In genomic region chr3:114380044-114380443, GRCm38 (mm10) we compare ENCODE assay signal across 22 mouse cellular contexts.
DNase-seq lines count a peak whose midpoint lies in the region; ATAC-seq and TF ChIP-seq lines count a peak whose summit lies in the region.
"Had no signal": no experiment of that assay in that cellular context is flagged by ENCODE, and none has a peak within 500 bp of the region (broad histone marks: within the 10 kb centered on the region; RNA-seq: fewer than 3 reads in every experiment).

No protein-coding gene starts in this region.

- H3K9ac ChIP-seq in forebrain, embryonic 11.5 days (ENCODE audit: low read length): no peak overlapping the region
- no peak overlapping the region for H3K9ac ChIP-seq in forebrain, embryonic 15.5 days (replicated peaks)
- H3K9ac ChIP-seq in midbrain, postnatal 0 days (replicated peaks; ENCODE audit: low read length, poor library complexity, severe bottlenecking): no peak overlapping the region
- H3K9ac ChIP-seq in midbrain, embryonic 15.5 days: no peak overlapping the region
- no peak overlapping the region for H3K9ac ChIP-seq in hindbrain, embryonic 15.5 days
- H3K9ac ChIP-seq: limb, embryonic 15.5 days; liver, embryonic 14.5 days; lung, embryonic 15.5 days had no signal

- H3K27me3 ChIP-seq in forebrain, embryonic 11.5 days (ENCODE audit: control insufficient read depth, insufficient read depth, low read length): no peaks in the 10 kb centered on the region
- H3K27me3 ChIP-seq in forebrain, embryonic 15.5 days: no peaks in the 10 kb centered on the region; the same call in 1 of the 2 replicates
- no peaks in the 10 kb centered on the region for H3K27me3 ChIP-seq in midbrain, postnatal 0 days (ENCODE audit: insufficient read depth, low read length)
- H3K27me3 ChIP-seq in midbrain, embryonic 15.5 days (replicated peaks): no peaks in the 10 kb centered on the region
- H3K27me3 ChIP-seq in hindbrain, embryonic 15.5 days: no peaks in the 10 kb centered on the region
- H3K27me3 ChIP-seq: limb, embryonic 15.5 days; lung, embryonic 15.5 days had no signal

- H3K36me3 ChIP-seq in forebrain, embryonic 11.5 days (ENCODE audit: control insufficient read depth, insufficient read depth, low read length): no peaks in the 10 kb centered on the region
- H3K36me3 ChIP-seq in forebrain, embryonic 15.5 days: no peaks in the 10 kb centered on the region
- no peaks in the 10 kb centered on the region for H3K36me3 ChIP-seq in midbrain, postnatal 0 days (ENCODE audit: insufficient read depth, low read length)
- no peaks in the 10 kb centered on the region for H3K36me3 ChIP-seq in midbrain, embryonic 15.5 days (replicated peaks)
- no peaks in the 10 kb centered on the region for H3K36me3 ChIP-seq in hindbrain, embryonic 15.5 days
- H3K36me3 ChIP-seq: limb, embryonic 15.5 days; lung, embryonic 15.5 days had no signal

- TF ChIP-seq CTCF in midbrain, postnatal 0 days (IDR thresholded peaks at IDR 0.05): no peak

- no peak overlapping the region for H3K4me3 ChIP-seq in forebrain, embryonic 11.5 days (ENCODE audit: low read depth, low read length)
- no peak overlapping the region for H3K4me3 ChIP-seq in forebrain, embryonic 15.5 days
- no peak overlapping the region for H3K4me3 ChIP-seq in midbrain, postnatal 0 days (ENCODE audit: low read depth, low read length)
- H3K4me3 ChIP-seq in midbrain, embryonic 15.5 days: no peak overlapping the region
- H3K4me3 ChIP-seq in hindbrain, embryonic 15.5 days: no peak overlapping the region
- H3K4me3 ChIP-seq: heart, adult 2 months; left cerebral cortex, adult 2 months; limb, embryonic 15.5 days; lung, embryonic 15.5 days had no signal

- ATAC-seq in forebrain, embryonic 11.5 days (replicated peaks; ENCODE audit: low FRiP score): peak; percentile 54
- no peak for ATAC-seq in forebrain, embryonic 15.5 days (replicated peaks)
- no peak for ATAC-seq in midbrain, postnatal 0 days (ENCODE audit: low FRiP score)
- ATAC-seq in midbrain, embryonic 15.5 days (replicated peaks): no peak
- peak; percentile 54; the same call in 1 of the 2 replicates for ATAC-seq in hindbrain, embryonic 15.5 days (ENCODE audit: low FRiP score, low read depth)

- intact Hi-C loops in left cerebral cortex, postnatal 4 days (cut with DNase I): no loop called here

- no peak overlapping the region for H3K27ac ChIP-seq in forebrain, embryonic 11.5 days (ENCODE audit: low read depth, low read length)
- H3K27ac ChIP-seq in forebrain, embryonic 15.5 days (replicated peaks): no peak overlapping the region
- no peak overlapping the region for H3K27ac ChIP-seq in midbrain, postnatal 0 days (ENCODE audit: low read depth, low read length)
- no peak overlapping the region for H3K27ac ChIP-seq in midbrain, embryonic 15.5 days
- no peak overlapping the region for H3K27ac ChIP-seq in hindbrain, embryonic 15.5 days (replicated peaks)
- H3K27ac ChIP-seq: heart, adult 2 months; kidney, postnatal 0 days; left cerebral cortex, adult 2 months; limb, embryonic 15.5 days; liver, embryonic 14.5 days; lung, embryonic 15.5 days had no signal

- no peaks in the 10 kb centered on the region for H3K9me3 ChIP-seq in forebrain, embryonic 11.5 days (ENCODE audit: control insufficient read depth, low read length)
- H3K9me3 ChIP-seq in forebrain, embryonic 15.5 days: no peaks in the 10 kb centered on the region
- no peaks in the 10 kb centered on the region for H3K9me3 ChIP-seq in midbrain, postnatal 0 days (ENCODE audit: low read length)
- H3K9me3 ChIP-seq in midbrain, embryonic 15.5 days: no peaks in the 10 kb centered on the region
- no peaks in the 10 kb centered on the region for H3K9me3 ChIP-seq in hindbrain, embryonic 15.5 days
- H3K9me3 ChIP-seq: limb, embryonic 15.5 days; lung, embryonic 15.5 days had no signal

- no peak overlapping the region for H3K4me2 ChIP-seq in forebrain, embryonic 11.5 days (ENCODE audit: low read depth, low read length, severe bottlenecking)
- H3K4me2 ChIP-seq in forebrain, embryonic 15.5 days (replicated peaks): no peak overlapping the region
- no peak overlapping the region for H3K4me2 ChIP-seq in midbrain, postnatal 0 days (ENCODE audit: low read depth, low read length, poor library complexity, severe bottlenecking)
- H3K4me2 ChIP-seq in midbrain, embryonic 15.5 days: no peak overlapping the region
- no peak overlapping the region for H3K4me2 ChIP-seq in hindbrain, embryonic 15.5 days
- H3K4me2 ChIP-seq: limb, embryonic 15.5 days; lung, embryonic 15.5 days had no signal

- H3K4me1 ChIP-seq in forebrain, embryonic 11.5 days (replicated peaks; ENCODE audit: control insufficient read depth, insufficient read depth, low read length): no peaks in the 10 kb centered on the region
- H3K4me1 ChIP-seq in forebrain, embryonic 15.5 days: no peaks in the 10 kb centered on the region
- H3K4me1 ChIP-seq in midbrain, postnatal 0 days (ENCODE audit: insufficient read depth, low read length): no peaks in the 10 kb centered on the region
- no peaks in the 10 kb centered on the region for H3K4me1 ChIP-seq in midbrain, embryonic 15.5 days
- no peaks in the 10 kb centered on the region for H3K4me1 ChIP-seq in hindbrain, embryonic 15.5 days (replicated peaks)
- H3K4me1 ChIP-seq: limb, embryonic 15.5 days; lung, embryonic 15.5 days had no signal

- no peak for DNase-seq in forebrain, embryonic 11.5 days (ENCODE audit: low spot score)
- peak; percentile 49 for DNase-seq in midbrain, postnatal 0 days (ENCODE audit: low spot score)
- no peak for DNase-seq in adrenal gland, adult 18-20 months (ENCODE audit: low spot score in 2 of 2)
- no peak for DNase-seq in left cerebral cortex, postnatal 4 days
- DNase-seq: adrenal gland, postnatal 25 days; cerebellum, adult 9-10 months; gastrocnemius, postnatal 25 days; heart, adult 2 months; heart, postnatal 36 days; kidney, adult 2 months; layer of hippocampus, adult 9-11 months; lung, postnatal 36 days; thymus, adult 18-20 months; thymus, postnatal 36 days had no signal

- 56% methylated on average over 5 of the region's 5 CpGs for WGBS in forebrain, embryonic 11.5 days
- 17% methylated on average over 5 of the region's 5 CpGs for WGBS in forebrain, embryonic 15.5 days
- WGBS in midbrain, postnatal 0 days: 66% methylated on average over 5 of the region's 5 CpGs
- WGBS in midbrain, embryonic 15.5 days: 63% methylated on average over 5 of the region's 5 CpGs
- 51% methylated on average over 5 of the region's 5 CpGs for whole genome bisulfite sequencing in hindbrain, embryonic 15.5 days

Comparison
In these comparisons a context has a peak if more than half of its experiments do, and no peak if none do; other contexts are left out.
1. ATAC-seq: peak in forebrain, embryonic 11.5 days (single experiment) and hindbrain, embryonic 15.5 days (single experiment); none in forebrain, embryonic 15.5 days (single experiment), midbrain, postnatal 0 days (single experiment) and midbrain, embryonic 15.5 days (single experiment).